Mouse (Mus musculus) embryonic facial prominence, embryonic 14.5 days (tissue): ENCODE data around the gene Npw. TPM values are rescaled to one million over a fixed set of nuclear protein-coding genes. Genes with fewer than 3 reads are reported as not detected.

ENCODE experiments used
- ATAC-seq: fragments of 200-750 bp; cut with Nextera tagmentation; 2 replicates; pipeline ENCODE4 v1.8.0; 2017; ENCODE audit warnings: low read depth, moderate number of reproducible peaks, moderate TSS enrichment
- DNase-seq: peaks from one replicate; pipeline ENCODE4 v3.0.0-alpha.2; 2015; ENCODE audit warnings: low spot score
- H3K27ac ChIP-seq: fragments of 300-500 bp; sonication (generic); replicated peaks from 2 replicates; pipeline ENCODE4 v1.5.1; 2014; ENCODE audit warnings: low read depth, mild to moderate bottlenecking, low read length, moderate library complexity
- H3K27me3 ChIP-seq: fragments of 300-500 bp; sonication (generic); replicated peaks from 2 replicates; pipeline ENCODE4 v1.6.1; 2014; ENCODE audit warnings: low read length; ENCODE audit not compliant: control insufficient read depth, insufficient read depth
- H3K36me3 ChIP-seq: fragments of 300-500 bp; sonication (generic); 2 replicates; pipeline ENCODE4 v1.6.1; 2014; ENCODE audit warnings: low read length, mixed read lengths; ENCODE audit not compliant: control insufficient read depth, insufficient read depth
- H3K4me1 ChIP-seq: fragments of 300-500 bp; sonication (generic); 2 replicates; pipeline ENCODE4 v1.6.1; 2014; ENCODE audit warnings: antibody characterized with exemption, low read length; ENCODE audit not compliant: control insufficient read depth, insufficient read depth
- H3K4me2 ChIP-seq: fragments of 300-500 bp; sonication (generic); 2 replicates; pipeline ENCODE4 v1.6.1; 2014; ENCODE audit warnings: low read depth, mild to moderate bottlenecking, low read length, moderate library complexity, mixed read lengths
- H3K4me3 ChIP-seq: fragments of 300-500 bp; sonication (generic); 2 replicates; pipeline ENCODE4 v1.5.1; 2014; ENCODE audit warnings: low read depth, mild to moderate bottlenecking, low read length
- H3K9ac ChIP-seq: fragments of 300-500 bp; sonication (generic); 2 replicates; pipeline ENCODE4 v1.6.1; 2014; ENCODE audit warnings: low read depth, mild to moderate bottlenecking, low read length, moderate library complexity, mixed read lengths
- H3K9me3 ChIP-seq: fragments of 300-500 bp; sonication (generic); 2 replicates; pipeline ENCODE4 v1.6.1; 2016; ENCODE audit warnings: low read length; ENCODE audit not compliant: control insufficient read depth
- WGBS: fragments of 180-500 bp; shearing (Covaris S2); extraction: QIAGEN DNeasy Blood & Tissue Kit; methylation state at CpG from one replicate; pipeline ENCODE4 v1.1.7; 2014; 5-methylcytosine and 5-hydroxymethylcytosine counted together
- polyA plus RNA-seq: library from polyadenylated mRNA; unstranded; fragments of >200 nt; fragmentation: Nextera tagmentation; extraction: Ambion mirVana; gene quantifications from 2 replicates; pipeline ENCODE4 v1.2.1, GENCODE M21; 2014

Gene Npw
- polyA plus RNA-seq, 1 experiment from 2014 or later: 0.82 TPM

- no peak overlapping the region for H3K27ac ChIP-seq
- H3K4me3 ChIP-seq: no peak overlapping the region
- H3K27me3 ChIP-seq: no peaks in the 10 kb centered on the region
- ATAC-seq (no peak), DNase-seq (no peak)
- H3K9ac ChIP-seq: no peak overlapping the region
- WGBS: 91% methylated on average over 4 of the region's 4 CpGs
- peaks cover 68% of the 10 kb centered on the region for H3K36me3 ChIP-seq
- no peaks in the 10 kb centered on the region for H3K9me3 ChIP-seq
- H3K4me2 ChIP-seq: no peak overlapping the region
- H3K4me1 ChIP-seq: no peaks in the 10 kb centered on the region
These were observed 49.9 kb downstream of the Npw start for GRCm38 (mm10) chr17:24608370-24608769.

Other genes with a start within 250 kb of the Npw start
- gene Rnps1, start 243.9 kb downstream of the Npw start, polyA plus RNA-seq: 202 and 224 TPM in 2 replicates
- gene Eci1, start 231.8 kb downstream of the Npw start, polyA plus RNA-seq: 57.6 and 58.7 TPM in 2 replicates
- gene Dnase1l2, start 215.4 kb downstream of the Npw start, polyA plus RNA-seq: 3.3 and 4.9 TPM in 2 replicates
- gene E4f1, start 188.1 kb downstream of the Npw start, polyA plus RNA-seq: 13.3 and 18.6 TPM in 2 replicates
- 57.7 and 58.5 TPM in 2 replicates for gene Pgp, start 188.1 kb downstream of the Npw start, polyA plus RNA-seq
- gene Bricd5, start 184.6 kb downstream of the Npw start, polyA plus RNA-seq: 1.5 and 2.0 TPM in 2 replicates
- gene Mlst8, start 179.4 kb downstream of the Npw start, polyA plus RNA-seq: 21.7 and 23.7 TPM in 2 replicates
- 2.9 and 3.7 TPM in 2 replicates for gene Caskin1, start 169.9 kb downstream of the Npw start, polyA plus RNA-seq
- 78.9 and 86.3 TPM in 2 replicates for gene Traf7, start 130.5 kb downstream of the Npw start, polyA plus RNA-seq
- 2.8 and 2.9 TPM in 2 replicates for gene Rab26, start 124.2 kb downstream of the Npw start, polyA plus RNA-seq
- gene Pkd1, start 108.6 kb downstream of the Npw start, polyA plus RNA-seq: 37.9 and 40.1 TPM in 2 replicates
- gene Tsc2, start 25.8 kb downstream of the Npw start, polyA plus RNA-seq: 60.8 and 71.2 TPM in 2 replicates
- gene Nthl1, start 25.8 kb downstream of the Npw start, polyA plus RNA-seq: 16.8 and 19.1 TPM in 2 replicates
- 56.7 and 57.7 TPM in 2 replicates for gene Slc9a3r2, start 8.1 kb downstream of the Npw start, polyA plus RNA-seq
- 23.7 and 25.2 TPM in 2 replicates for gene Zfp598, start 11.2 kb upstream of the Npw start, polyA plus RNA-seq
- 7.7 and 8.2 TPM in 2 replicates for gene Syngr3, start 31.5 kb upstream of the Npw start, polyA plus RNA-seq
- 40.8 and 41.9 TPM in 2 replicates for gene Gfer, start 37.7 kb upstream of the Npw start, polyA plus RNA-seq
- gene Noxo1, start 37.8 kb upstream of the Npw start, polyA plus RNA-seq: 3.7 and 5.3 TPM in 2 replicates
- 50.1 and 67.2 TPM in 2 replicates for gene Tbl3, start 49.2 kb upstream of the Npw start, polyA plus RNA-seq
- gene Rnf151, start 59.6 kb upstream of the Npw start, polyA plus RNA-seq: 0.17 TPM in 1 of 2 replicates, not detected in the other
- 1,571 and 1,579 TPM in 2 replicates for gene Rps2, start 59.7 kb upstream of the Npw start, polyA plus RNA-seq
- gene Ndufb10, start 66.0 kb upstream of the Npw start, polyA plus RNA-seq: 233 and 267 TPM in 2 replicates
- gene Rpl3l, start 69.4 kb upstream of the Npw start, polyA plus RNA-seq: 0.39 TPM in 1 of 2 replicates, not detected in the other
- 28.7 and 30.3 TPM in 2 replicates for gene Msrb1, start 78.2 kb upstream of the Npw start, polyA plus RNA-seq
- 10.1 and 11.7 TPM in 2 replicates for gene Hs3st6, start 94.5 kb upstream of the Npw start, polyA plus RNA-seq
- gene Meiob, start 145.8 kb upstream of the Npw start, polyA plus RNA-seq: not detected in 2 replicates
- 40.6 and 43.3 TPM in 2 replicates for gene Hagh, start 181.7 kb upstream of the Npw start, polyA plus RNA-seq
- 16.2 and 20.0 TPM in 2 replicates for gene Fahd1, start 191.9 kb upstream of the Npw start, polyA plus RNA-seq
- gene Igfals, start 207.5 kb upstream of the Npw start, polyA plus RNA-seq: 0.22 and 0.51 TPM in 2 replicates
- gene Nubp2, start 227.9 kb upstream of the Npw start, polyA plus RNA-seq: 47.5 and 48.0 TPM in 2 replicates
- 40.8 and 41.7 TPM in 2 replicates for gene Spsb3, start 228.2 kb upstream of the Npw start, polyA plus RNA-seq
- 23.0 and 24.9 TPM in 2 replicates for gene Eme2, start 236.6 kb upstream of the Npw start, polyA plus RNA-seq
- gene Mrps34, start 236.7 kb upstream of the Npw start, polyA plus RNA-seq: 78.5 and 78.7 TPM in 2 replicates
- gene Nme3, start 238.0 kb upstream of the Npw start, polyA plus RNA-seq: 37.5 and 46.1 TPM in 2 replicates